Mouse (Mus musculus) G1E (cell line): Measurements from ENCODE around the gene Fgf3.

Experiments
- CTCF ChIP-seq: IDR thresholded peaks from 2 replicates; pipeline ENCODE4 v1.5.1; 2012; ENCODE audit warnings: low read depth, low read length, inconsistent platforms, mixed read lengths
- GATA1 ChIP-seq: IDR thresholded peaks from 2 replicates; pipeline ENCODE4 v1.6.1; 2012; ENCODE audit warnings: borderline replicate concordance, low read length, inconsistent platforms, mixed read lengths
- GATA2 ChIP-seq: IDR thresholded peaks from 2 replicates; pipeline ENCODE4 v1.6.1; 2012; ENCODE audit warnings: low read depth, low read length, inconsistent platforms, borderline replicate concordance
- POLR2AphosphoS5 ChIP-seq: IDR thresholded peaks from 2 replicates; pipeline ENCODE4 v1.6.1; 2012; ENCODE audit warnings: low read depth, low read length, inconsistent platforms; ENCODE audit not compliant: insufficient replicate concordance

DNA sequence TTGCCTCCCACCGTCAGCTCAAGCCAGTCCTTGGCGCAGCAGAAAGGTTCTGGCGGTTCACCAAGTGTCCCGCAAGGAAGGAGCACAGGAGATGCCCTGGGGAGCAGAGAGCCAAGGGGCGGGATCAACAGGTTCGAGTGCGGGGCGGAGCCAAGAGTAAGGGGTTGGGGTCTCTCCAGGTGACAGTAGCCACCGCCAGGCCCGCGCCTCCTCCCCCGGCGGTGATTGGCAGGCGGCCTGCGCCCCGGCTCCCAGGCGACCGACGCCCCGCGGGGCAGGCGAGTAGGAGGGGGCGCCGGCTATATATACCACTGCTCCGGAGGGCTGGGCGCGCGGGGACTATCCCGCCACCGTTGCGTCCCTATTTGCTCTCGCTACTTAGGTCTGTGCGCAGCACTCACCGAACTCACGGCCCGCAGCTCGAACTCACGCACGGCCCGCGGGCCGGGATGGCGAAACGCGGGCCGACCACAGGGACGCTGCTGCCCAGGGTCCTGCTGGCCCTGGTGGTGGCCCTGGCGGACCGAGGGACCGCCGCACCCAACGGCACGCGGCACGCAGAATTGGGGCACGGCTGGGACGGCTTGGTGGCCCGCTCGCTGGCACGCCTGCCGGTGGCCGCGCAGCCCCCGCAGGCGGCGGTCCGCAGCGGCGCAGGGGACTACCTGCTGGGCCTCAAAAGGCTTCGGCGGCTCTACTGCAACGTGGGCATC is 23.3 kb downstream of the Fgf3 start:
- TF ChIP-seq CTCF (no peak), POLR2AphosphoS5 (no peak), GATA1 (no peak), GATA2 (no peak)
